In genomic region chr11:11875230-11875629, GRCm38 (mm10) we compare ENCODE assay signal across 16 mouse cellular contexts. TPM values are rescaled to one million over a fixed set of nuclear protein-coding genes. Genes with fewer than 3 reads are reported as not detected.
DNase-seq lines count a peak whose midpoint lies in the region; ATAC-seq and TF ChIP-seq lines count a peak whose summit lies in the region.
"Had no signal": no experiment of that assay in that cellular context is flagged by ENCODE, and none has a peak within 500 bp of the region (broad histone marks: within the 10 kb centered on the region; RNA-seq: fewer than 3 reads in every experiment).

No protein-coding gene starts in this region.

- no peak overlapping the region for H3K9ac ChIP-seq in lung, embryonic 14.5 days
- H3K9ac ChIP-seq: forebrain, embryonic 15.5 days; neural tube, embryonic 13.5 days had no signal

- intact Hi-C loops in heart, postnatal 14 days (cut with DNase I) = no loop called here

- no peak overlapping the region for H3K4me3 ChIP-seq in lung, embryonic 14.5 days (ENCODE audit: low read depth, low read length)
- no peak overlapping the region for H3K4me3 ChIP-seq in thymus, adult 2 months (ENCODE audit: control insufficient read depth, insufficient read depth, low read length)
- no peak overlapping the region for H3K4me3 ChIP-seq in cerebellum, adult 2 months (replicated peaks; ENCODE audit: insufficient read depth, low read depth, low read length)
- H3K4me3 ChIP-seq: forebrain, embryonic 15.5 days; neural tube, embryonic 13.5 days had no signal

- peaks cover 49% of the 10 kb centered on the region for H3K4me1 ChIP-seq in lung, embryonic 14.5 days (ENCODE audit: insufficient read depth)
- H3K4me1 ChIP-seq in thymus, adult 2 months (replicated peaks; ENCODE audit: control insufficient read depth, insufficient read depth, low read length) = peaks cover 30% of the 10 kb centered on the region
- no peaks in the 10 kb centered on the region for H3K4me1 ChIP-seq in cerebellum, adult 2 months (ENCODE audit: control insufficient read depth, insufficient read depth, low read length)

- no peak for TF ChIP-seq CTCF in lung, embryonic 14.5 days (IDR thresholded peaks at IDR 0.05; ENCODE audit: low read depth)
- TF ChIP-seq CTCF in thymus, adult 2 months (IDR thresholded peaks at IDR 0.05; ENCODE audit: borderline replicate concordance, control insufficient read depth, extremely low read depth, insufficient read depth, low read length, poor library complexity) = no peak
- TF ChIP-seq CTCF in cerebellum, adult 2 months (IDR thresholded peaks at IDR 0.05; ENCODE audit: borderline replicate concordance, insufficient read depth, low read depth, low read length) = no peak

- no peaks in the 10 kb centered on the region for H3K27me3 ChIP-seq in lung, embryonic 14.5 days (ENCODE audit: insufficient read depth, low read length)
- no peaks in the 10 kb centered on the region for H3K27me3 ChIP-seq in thymus, adult 2 months (ENCODE audit: control insufficient read depth, insufficient read depth, low read length)
- H3K27me3 ChIP-seq in cerebellum, adult 2 months (ENCODE audit: control insufficient read depth, insufficient read depth, low read length) = no peaks in the 10 kb centered on the region
- H3K27me3 ChIP-seq: forebrain, embryonic 15.5 days; neural tube, embryonic 13.5 days had no signal

- ATAC-seq in lung, embryonic 14.5 days (ENCODE audit: insufficient read depth) = no peak
- ATAC-seq: forebrain, embryonic 15.5 days; hindbrain, embryonic 16.5 days had no signal

- no peaks in the 10 kb centered on the region for H3K9me3 ChIP-seq in lung, embryonic 14.5 days (ENCODE audit: low read depth, low read length)
- H3K9me3 ChIP-seq: forebrain, embryonic 15.5 days; neural tube, embryonic 13.5 days had no signal

- no peak for TF ChIP-seq POLR2A in thymus, adult 2 months (IDR thresholded peaks at IDR 0.05; ENCODE audit: control insufficient read depth, extremely low read depth, insufficient read depth, low read length, poor library complexity)
- no peak for TF ChIP-seq POLR2A in cerebellum, adult 2 months (IDR thresholded peaks at IDR 0.05; ENCODE audit: borderline replicate concordance, insufficient read depth, low read length)

- no peaks in the 10 kb centered on the region for H3K36me3 ChIP-seq in lung, embryonic 14.5 days (ENCODE audit: insufficient read depth)
- no peaks in the 10 kb centered on the region for H3K36me3 ChIP-seq in thymus, adult 2 months (ENCODE audit: control insufficient read depth, insufficient read depth, low read length)
- H3K36me3 ChIP-seq: forebrain, embryonic 15.5 days; neural tube, embryonic 13.5 days had no signal

- H3K4me2 ChIP-seq in lung, embryonic 14.5 days = no peak overlapping the region
- H3K4me2 ChIP-seq: forebrain, embryonic 15.5 days; neural tube, embryonic 13.5 days had no signal

- WGBS in lung, embryonic 14.5 days = 81% methylated on average over 2 of the region's 2 CpGs
- 97% methylated on average over 2 of the region's 2 CpGs for WGBS in thymus, adult 2 months
- 91% methylated on average over 2 of the region's 2 CpGs for WGBS in cerebellum, adult 2 months

- H3K27ac ChIP-seq in lung, embryonic 14.5 days (ENCODE audit: low read depth) = peak overlapping the region; percentile 58
- no peak overlapping the region for H3K27ac ChIP-seq in thymus, adult 2 months (ENCODE audit: control insufficient read depth, insufficient read depth, low read length)
- no peak overlapping the region for H3K27ac ChIP-seq in cerebellum, adult 2 months (ENCODE audit: insufficient read depth, low read length)
- H3K27ac ChIP-seq: forebrain, embryonic 15.5 days; neural tube, embryonic 13.5 days had no signal

- no peak for DNase-seq in lung, embryonic 14.5 days
- no peak for DNase-seq in lung, postnatal 25 days (ENCODE audit: low spot score)
- peak; percentile 35 for DNase-seq in adipocyte (ENCODE audit: low spot score)
- DNase-seq in heart, adult 8-10 months (ENCODE audit: low spot score) = peak; percentile 24
- DNase-seq in heart, postnatal 14 days = peak; percentile 22 to 52
- DNase-seq in thymus, adult 2 months = no peak
- DNase-seq in adrenal gland, postnatal 4 days (ENCODE audit: low spot score in 2 of 2) = no peak
- no peak for DNase-seq in cerebellum, adult 2 months
- DNase-seq: cerebellum, adult 9-10 months; gastrocnemius, postnatal 14 days; lung, adult 2 months; midbrain, embryonic 14.5 days; thymus, postnatal 36 days had no signal

RNA-seq across cellular contexts. Expression of gene Ddc, which starts 22.7 kb away (rescaled TPM):
- 13.1 and 13.4 TPM in 2 replicates for polyA plus RNA-seq in lung, embryonic 14.5 days (2014; fragmentation: Nextera tagmentation; extraction: Ambion mirVana)
- total RNA-seq in heart, adult 8-10 months (2022) = 1 to 10 TPM in 2 of 4 experiments, under 1 TPM in 2; 0.66 to 1.2 (median 0.93) TPM
- 1 to 10 TPM; 3.1 to 5.8 TPM for total RNA-seq in heart, postnatal 14 days (2021)
- polyA plus RNA-seq in thymus, adult 2 months (2012; rRNA removed) = 0.78 and 1.0 TPM in 2 replicates
- 100 to 1,000 TPM; 112 to 114 TPM for total RNA-seq in adrenal gland, postnatal 4 days (2021)
- polyA plus RNA-seq in cerebellum, adult 2 months (2012; rRNA removed) = 11.0 and 13.1 TPM in 2 replicates

Comparison
In these comparisons a context has a peak if more than half of its experiments do, and no peak if none do; other contexts are left out.
1. DNase-seq: peak in adipocyte (single experiment), heart, adult 8-10 months (single experiment) and heart, postnatal 14 days (2 of 2); none in lung, embryonic 14.5 days (single experiment), lung, postnatal 25 days (single experiment), thymus, adult 2 months (single experiment), adrenal gland, postnatal 4 days (0 of 2) and cerebellum, adult 2 months (0 of 2).
2. RNA of gene Ddc, which starts 22.7 kb away (total RNA-seq): 112 to 114 TPM in adrenal gland, postnatal 4 days; 3.1 to 5.8 TPM in heart, postnatal 14 days and 0.66 to 1.2 TPM in heart, adult 8-10 months; every median in the first group is over 10 times any median in the second.